In the genomic region with DNA sequence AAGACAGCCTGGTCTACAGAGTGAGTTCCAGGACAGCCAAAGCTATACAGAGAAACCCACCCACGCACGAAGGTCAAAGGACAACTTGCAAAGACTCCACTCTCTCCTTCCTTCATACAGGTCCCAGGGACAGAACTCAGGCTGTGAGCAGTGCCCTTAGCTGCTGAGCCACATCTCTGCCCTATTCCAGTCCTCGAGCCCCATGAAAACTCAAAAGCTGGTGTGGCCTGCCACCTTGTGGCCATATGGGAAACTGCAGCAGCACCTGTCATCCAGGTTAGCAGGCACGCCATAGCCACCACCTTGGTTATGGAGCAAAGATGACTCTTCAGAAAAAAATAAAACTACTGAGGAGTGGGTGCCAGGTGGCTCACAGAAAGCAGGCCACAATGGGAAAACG, we compare ENCODE assay signal across 8 mouse cellular contexts. TPM values are rescaled to one million over a fixed set of nuclear protein-coding genes. Genes with fewer than 3 reads are reported as not detected.
DNase-seq lines count a peak whose midpoint lies in the region; ATAC-seq and TF ChIP-seq lines count a peak whose summit lies in the region.

No protein-coding gene starts in this region.

- H3K36me3 ChIP-seq in embryonic facial prominence, embryonic 10.5 days (replicated peaks): peaks cover 40% of the 10 kb centered on the region
- H3K36me3 ChIP-seq in heart, adult 2 months (ENCODE audit: control insufficient read depth, insufficient read depth, low read length): no peaks in the 10 kb centered on the region
- H3K36me3 ChIP-seq in limb, embryonic 12.5 days: peaks cover 43% of the 10 kb centered on the region; the same call in 1 of the 2 replicates
- no peaks in the 10 kb centered on the region for H3K36me3 ChIP-seq in midbrain, embryonic 15.5 days (replicated peaks)

- no peak overlapping the region for H3K27ac ChIP-seq in embryonic facial prominence, embryonic 10.5 days (replicated peaks)
- H3K27ac ChIP-seq in heart, adult 2 months: no peak overlapping the region
- no peak overlapping the region for H3K27ac ChIP-seq in limb, embryonic 12.5 days
- H3K27ac ChIP-seq in midbrain, embryonic 15.5 days: no peak overlapping the region

- no peaks in the 10 kb centered on the region for H3K79me2 ChIP-seq in heart, adult 2 months (replicated peaks; ENCODE audit: control insufficient read depth, insufficient read depth, low read length)

- H3K9me3 ChIP-seq in embryonic facial prominence, embryonic 10.5 days: no peaks in the 10 kb centered on the region
- H3K9me3 ChIP-seq in limb, embryonic 12.5 days: no peaks in the 10 kb centered on the region
- no peaks in the 10 kb centered on the region for H3K9me3 ChIP-seq in midbrain, embryonic 15.5 days

- no peak for TF ChIP-seq CTCF in heart, adult 2 months (IDR thresholded peaks at IDR 0.05)

- H3K4me2 ChIP-seq in limb, embryonic 12.5 days: no peak overlapping the region
- no peak overlapping the region for H3K4me2 ChIP-seq in midbrain, embryonic 15.5 days

- H3K4me1 ChIP-seq in embryonic facial prominence, embryonic 10.5 days: peaks cover 11% of the 10 kb centered on the region
- H3K4me1 ChIP-seq in heart, adult 2 months (ENCODE audit: control insufficient read depth, insufficient read depth, low read length): no peaks in the 10 kb centered on the region
- H3K4me1 ChIP-seq in limb, embryonic 12.5 days (replicated peaks): no peaks in the 10 kb centered on the region
- H3K4me1 ChIP-seq in midbrain, embryonic 15.5 days: no peaks in the 10 kb centered on the region

- no peak for TF ChIP-seq POLR2A in heart, adult 2 months (IDR thresholded peaks at IDR 0.05; ENCODE audit: insufficient read depth, low read depth, low read length)

- peak; percentile 67 to 86 for DNase-seq in urinary bladder, adult 18-20 months (ENCODE audit: low spot score in 2 of 2)
- DNase-seq in urinary bladder, postnatal 10 days (ENCODE audit: low spot score): no peak
- DNase-seq in embryonic facial prominence, embryonic 10.5 days (ENCODE audit: low spot score): peak; percentile 84
- peak; percentile 78 to 89 for DNase-seq in heart, adult 2 months
- DNase-seq in kidney, adult 8-10 months: peak; percentile 66 to 88
- DNase-seq in spleen, adult 18-20 months: peak; percentile 79 to 90

- H3K9ac ChIP-seq in heart, adult 2 months (ENCODE audit: low read depth, low read length): no peak overlapping the region
- no peak overlapping the region for H3K9ac ChIP-seq in limb, embryonic 12.5 days (replicated peaks)
- H3K9ac ChIP-seq in midbrain, embryonic 15.5 days: no peak overlapping the region

- no peak overlapping the region for H3K4me3 ChIP-seq in embryonic facial prominence, embryonic 10.5 days
- no peak overlapping the region for H3K4me3 ChIP-seq in heart, adult 2 months
- H3K4me3 ChIP-seq in limb, embryonic 12.5 days (replicated peaks): no peak overlapping the region
- H3K4me3 ChIP-seq in midbrain, embryonic 15.5 days: no peak overlapping the region

- peak; percentile 93 for TF ChIP-seq EP300 in heart, adult 2 months (IDR thresholded peaks at IDR 0.05; ENCODE audit: insufficient read depth, low read depth, low read length)

- H3K27me3 ChIP-seq in embryonic facial prominence, embryonic 10.5 days (replicated peaks; ENCODE audit: low read depth, poor library complexity, severe bottlenecking): no peaks in the 10 kb centered on the region
- H3K27me3 ChIP-seq in heart, adult 2 months (ENCODE audit: control insufficient read depth, insufficient read depth, low read length): no peaks in the 10 kb centered on the region
- no peaks in the 10 kb centered on the region for H3K27me3 ChIP-seq in limb, embryonic 12.5 days
- H3K27me3 ChIP-seq in midbrain, embryonic 15.5 days (replicated peaks): no peaks in the 10 kb centered on the region

- 23% methylated on average over 5 of the region's 5 CpGs for WGBS in embryonic facial prominence, embryonic 10.5 days
- WGBS in heart, adult 2 months: 17% methylated on average over 5 of the region's 5 CpGs
- 19% methylated on average over 5 of the region's 5 CpGs for WGBS in limb, embryonic 12.5 days
- WGBS in midbrain, embryonic 15.5 days: 20% methylated on average over 5 of the region's 5 CpGs

- intact Hi-C loops in heart, adult 2 months (cut with DNase I): loop anchor here (1.0 kb wide), 2 partner anchors 98 to 171 kb away; no protein-coding TSS in a partner anchor

- ATAC-seq in limb, embryonic 12.5 days (ENCODE audit: insufficient number of reproducible peaks, insufficient read depth, low FRiP score, low TSS enrichment, low read depth): peak; percentile 50; the same call in 1 of the 2 replicates
- ATAC-seq in midbrain, embryonic 15.5 days (replicated peaks): peak; percentile 75

RNA-seq across cellular contexts. Expression of gene Cenpm, which starts 8.0 kb away (rescaled TPM):
- 81.5 and 82.5 TPM in 2 replicates for polyA plus RNA-seq in embryonic facial prominence, embryonic 10.5 days (2016; fragmentation: Nextera tagmentation; extraction: Ambion mirVana)
- total RNA-seq in heart, adult 2 months (2021): under 1 TPM; 0.39 to 0.42 TPM
- 0.76 and 1.7 TPM in 2 replicates for polyA plus RNA-seq in heart, adult 2 months (2012; rRNA removed)
- polyA plus RNA-seq in limb, embryonic 12.5 days (2016; fragmentation: Nextera tagmentation; extraction: Ambion mirVana): 75.5 and 75.7 TPM in 2 replicates
- polyA plus RNA-seq in midbrain, embryonic 15.5 days (2015; fragmentation: Nextera tagmentation; extraction: Ambion mirVana): 10.7 and 13.6 TPM in 2 replicates

RNA-seq across cellular contexts. Expression of gene Tnfrsf13c, which starts 12.4 kb away (rescaled TPM):
- 0.10 and 0.75 TPM in 2 replicates for polyA plus RNA-seq in embryonic facial prominence, embryonic 10.5 days (2016; fragmentation: Nextera tagmentation; extraction: Ambion mirVana)
- under 1 TPM; 0.16 to 0.18 TPM for total RNA-seq in heart, adult 2 months (2021)
- 0.44 and 0.86 TPM in 2 replicates for polyA plus RNA-seq in heart, adult 2 months (2012; rRNA removed)
- 0.10 TPM in 1 of 2 replicates, not detected in the other for polyA plus RNA-seq in limb, embryonic 12.5 days (2016; fragmentation: Nextera tagmentation; extraction: Ambion mirVana)
- 0.08 and 0.26 TPM in 2 replicates for polyA plus RNA-seq in midbrain, embryonic 15.5 days (2015; fragmentation: Nextera tagmentation; extraction: Ambion mirVana)

RNA-seq across cellular contexts. Expression of gene 1500009C09Rik, which starts 15.6 kb away (rescaled TPM):
- polyA plus RNA-seq in embryonic facial prominence, embryonic 10.5 days (2016; fragmentation: Nextera tagmentation; extraction: Ambion mirVana): not detected in 2 replicates
- total RNA-seq in heart, adult 2 months (2021): not detected
- polyA plus RNA-seq in heart, adult 2 months (2012; rRNA removed): 0.08 TPM in 1 of 2 replicates, not detected in the other
- not detected in 2 replicates for polyA plus RNA-seq in limb, embryonic 12.5 days (2016; fragmentation: Nextera tagmentation; extraction: Ambion mirVana)
- polyA plus RNA-seq in midbrain, embryonic 15.5 days (2015; fragmentation: Nextera tagmentation; extraction: Ambion mirVana): 22.6 and 24.0 TPM in 2 replicates

RNA-seq across cellular contexts. Expression of gene Shisa8, which starts 23.9 kb away (rescaled TPM):
- polyA plus RNA-seq in embryonic facial prominence, embryonic 10.5 days (2016; fragmentation: Nextera tagmentation; extraction: Ambion mirVana): 0.35 and 0.38 TPM in 2 replicates
- total RNA-seq in heart, adult 2 months (2021): under 1 TPM; 0.13 to 0.23 TPM
- polyA plus RNA-seq in heart, adult 2 months (2012; rRNA removed): 0.15 and 0.21 TPM in 2 replicates
- 0.10 and 0.23 TPM in 2 replicates for polyA plus RNA-seq in limb, embryonic 12.5 days (2016; fragmentation: Nextera tagmentation; extraction: Ambion mirVana)
- polyA plus RNA-seq in midbrain, embryonic 15.5 days (2015; fragmentation: Nextera tagmentation; extraction: Ambion mirVana): 1.1 and 1.5 TPM in 2 replicates

RNA-seq across cellular contexts. Expression of gene Sept3, which starts 38.1 kb away (rescaled TPM):
- 49.4 and 55.6 TPM in 2 replicates for polyA plus RNA-seq in embryonic facial prominence, embryonic 10.5 days (2016; fragmentation: Nextera tagmentation; extraction: Ambion mirVana)
- under 1 TPM; 0.39 to 0.44 TPM for total RNA-seq in heart, adult 2 months (2021)
- polyA plus RNA-seq in heart, adult 2 months (2012; rRNA removed): 0.43 and 0.85 TPM in 2 replicates
- polyA plus RNA-seq in limb, embryonic 12.5 days (2016; fragmentation: Nextera tagmentation; extraction: Ambion mirVana): 45.5 and 46.3 TPM in 2 replicates
- polyA plus RNA-seq in midbrain, embryonic 15.5 days (2015; fragmentation: Nextera tagmentation; extraction: Ambion mirVana): 454 and 479 TPM in 2 replicates

Comparison
In these comparisons a context has a peak if more than half of its experiments do, and no peak if none do; other contexts are left out.
1. RNA of gene 1500009C09Rik, which starts 15.6 kb away (polyA plus RNA-seq): 22.6 to 24.0 TPM in midbrain, embryonic 15.5 days; 0.08 TPM in heart, adult 2 months, not detected in embryonic facial prominence, embryonic 10.5 days and not detected in limb, embryonic 12.5 days; every median in the first group is over 10 times any median in the second.